Comparison of ENCODE assay signal across 18 mouse cellular contexts in the genomic region with DNA sequence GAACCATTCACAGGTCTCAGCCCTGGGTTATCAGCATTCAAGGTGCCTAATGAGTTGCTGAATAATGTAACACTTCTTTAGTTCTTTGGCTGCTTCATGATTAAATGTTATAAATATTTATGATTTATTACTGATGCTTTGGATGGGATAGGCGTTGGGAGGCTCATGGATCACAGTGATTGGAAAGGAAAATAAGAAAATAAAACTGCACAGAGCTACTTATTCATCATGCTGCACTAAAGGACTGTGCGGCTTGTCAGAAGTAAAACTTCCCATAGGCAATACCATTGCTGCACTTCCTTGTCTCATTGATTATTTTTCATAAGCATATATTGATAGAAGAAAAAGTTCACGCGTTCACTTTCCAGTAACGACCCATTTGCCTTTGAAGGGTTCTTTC.
"Had no signal": no experiment of that assay in that cellular context is flagged by ENCODE, and none has a peak within 500 bp of the region (broad histone marks: within the 10 kb centered on the region; RNA-seq: fewer than 3 reads in every experiment).

No protein-coding gene starts in this region.

- H3K27me3 ChIP-seq: limb, embryonic 15.5 days; liver, embryonic 12.5 days; megakaryocyte, embryonic 14.5 days; neural tube, embryonic 12.5 days had no signal

- H3K4me1 ChIP-seq: liver, embryonic 12.5 days; megakaryocyte, embryonic 14.5 days; neural tube, embryonic 12.5 days had no signal

- H3K4me2 ChIP-seq: limb, embryonic 15.5 days; liver, embryonic 12.5 days; lung, embryonic 14.5 days; neural tube, embryonic 12.5 days had no signal

- H3K36me3 ChIP-seq: limb, embryonic 15.5 days; liver, embryonic 12.5 days; neural tube, embryonic 12.5 days had no signal

- DNase-seq: kidney, adult 9 months; kidney, postnatal 36 days; layer of hippocampus, adult 9-11 months; layer of hippocampus, postnatal 36 days; lung, embryonic 14.5 days; lung, postnatal 10 days; retina, postnatal 1 day; right cerebral cortex, postnatal 4 days; spleen, adult 18-20 months; thymus, adult 18-20 months; thymus, postnatal 14 days had no signal

- H3K4me3 ChIP-seq: limb, embryonic 15.5 days; liver, embryonic 12.5 days; megakaryocyte, embryonic 14.5 days; myocyte; neural tube, embryonic 12.5 days had no signal

- H3K9ac ChIP-seq: limb, embryonic 15.5 days; liver, embryonic 12.5 days; lung, embryonic 14.5 days; neural tube, embryonic 12.5 days had no signal

- H3K9me3 ChIP-seq: limb, embryonic 15.5 days; liver, embryonic 12.5 days; megakaryocyte, embryonic 14.5 days; neural tube, embryonic 12.5 days had no signal

- ATAC-seq: liver, embryonic 12.5 days had no signal

- H3K27ac ChIP-seq: kidney, postnatal 0 days; limb, embryonic 15.5 days; liver, embryonic 12.5 days; macrophage; neural tube, embryonic 12.5 days had no signal
